Mouse (Mus musculus): ENCODE data around the gene Sf1. TPM values are rescaled to one million over a fixed set of nuclear protein-coding genes. Genes with fewer than 3 reads are reported as not detected.

Gene Sf1
- total RNA-seq, 2 experiments from 2014 or later = 102 to 105 TPM

DNA sequence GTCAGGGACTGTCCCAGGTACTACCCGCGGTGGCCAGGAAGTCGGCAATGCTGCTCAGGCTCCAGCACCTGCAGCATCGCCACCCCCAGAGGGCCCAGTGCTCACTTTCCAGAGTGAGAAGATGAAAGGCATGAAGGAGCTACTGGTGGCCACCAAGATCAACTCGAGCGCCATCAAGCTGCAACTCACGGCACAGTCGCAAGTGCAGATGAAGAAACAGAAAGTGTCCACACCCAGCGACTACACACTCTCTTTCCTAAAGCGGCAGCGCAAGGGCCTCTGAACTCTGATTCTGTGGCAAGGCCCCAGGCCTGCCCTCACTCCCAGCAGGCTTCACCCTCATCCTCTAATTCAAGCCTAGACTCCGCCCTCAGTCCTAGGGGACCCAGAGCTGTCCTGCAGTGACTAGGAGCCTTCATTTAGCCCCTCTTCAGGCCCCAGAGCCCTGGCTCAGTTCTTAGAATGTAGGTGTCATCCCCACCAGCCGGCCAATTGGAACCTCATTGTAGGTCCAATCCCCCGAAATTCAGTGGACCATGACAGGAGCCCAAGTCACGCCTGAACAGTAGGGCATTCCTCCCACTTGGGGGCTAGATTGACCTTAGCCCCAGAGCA, 23.5 kb upstream of the Sf1 start:
- DNase-seq = peak; percentile 55 to 61
- intact Hi-C loops (cut with DNase I) = loop anchor here (10.0 kb wide), 2 partner anchors 275 to 845 kb away; partner anchors contain the start of genes Cfl1, Tm7sf2 and Znhit2

DNA sequence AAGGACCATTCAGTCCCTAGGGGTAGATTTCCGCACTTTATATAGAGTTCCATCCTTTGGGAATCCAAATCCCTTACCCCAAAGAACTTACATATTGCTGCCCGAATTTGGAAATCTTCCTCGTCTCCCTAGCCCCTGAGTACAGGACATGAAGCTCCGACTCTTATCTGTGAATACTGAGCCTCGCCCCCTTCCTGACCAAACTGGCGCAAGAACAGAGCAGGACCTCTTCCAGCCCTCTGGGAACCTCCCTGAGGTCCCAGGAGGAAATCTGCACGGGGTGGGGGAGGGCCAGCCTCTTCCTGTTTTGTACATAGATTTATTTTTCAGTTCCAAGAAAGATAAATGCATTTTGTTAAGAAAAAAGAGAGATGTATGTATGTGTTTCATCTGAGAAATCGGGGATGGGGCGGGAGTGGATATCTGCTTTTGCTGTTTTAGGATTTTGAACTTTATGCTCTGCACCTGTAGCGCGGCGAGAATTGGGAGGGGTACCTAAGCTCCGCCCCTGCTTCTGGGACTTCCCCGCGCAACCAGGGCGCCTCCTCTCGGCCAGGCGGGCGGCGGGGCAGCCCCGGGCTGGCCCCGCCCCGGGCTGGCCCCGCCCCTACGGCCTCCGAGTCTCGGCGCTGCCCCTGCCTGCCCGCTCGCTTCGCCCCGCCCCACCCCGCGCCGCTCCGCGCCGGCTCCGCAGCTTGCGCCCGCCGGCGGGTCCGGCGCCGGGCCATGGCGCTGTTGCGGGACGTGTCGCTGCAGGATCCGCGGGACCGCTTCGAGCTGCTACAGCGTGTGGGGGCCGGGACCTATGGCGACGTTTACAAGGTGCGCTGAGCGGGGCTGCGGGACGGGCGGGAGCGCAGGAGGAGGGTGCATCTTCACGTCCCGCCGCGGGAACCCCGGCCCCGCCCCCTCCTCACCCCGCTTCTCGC, 22.7 kb upstream of the Sf1 start, which contains the start of gene Map4k2:
Gene Map4k2 (plus strand): TSS at position 612 of the 929 bp plus-strand sequence.
- peak; percentile 92 to 95 for DNase-seq
- intact Hi-C loops (cut with DNase I) = loop anchor here (10.0 kb wide), 1 partner anchor 846 kb away; the partner anchor contains the start of gene Cfl1

DNA sequence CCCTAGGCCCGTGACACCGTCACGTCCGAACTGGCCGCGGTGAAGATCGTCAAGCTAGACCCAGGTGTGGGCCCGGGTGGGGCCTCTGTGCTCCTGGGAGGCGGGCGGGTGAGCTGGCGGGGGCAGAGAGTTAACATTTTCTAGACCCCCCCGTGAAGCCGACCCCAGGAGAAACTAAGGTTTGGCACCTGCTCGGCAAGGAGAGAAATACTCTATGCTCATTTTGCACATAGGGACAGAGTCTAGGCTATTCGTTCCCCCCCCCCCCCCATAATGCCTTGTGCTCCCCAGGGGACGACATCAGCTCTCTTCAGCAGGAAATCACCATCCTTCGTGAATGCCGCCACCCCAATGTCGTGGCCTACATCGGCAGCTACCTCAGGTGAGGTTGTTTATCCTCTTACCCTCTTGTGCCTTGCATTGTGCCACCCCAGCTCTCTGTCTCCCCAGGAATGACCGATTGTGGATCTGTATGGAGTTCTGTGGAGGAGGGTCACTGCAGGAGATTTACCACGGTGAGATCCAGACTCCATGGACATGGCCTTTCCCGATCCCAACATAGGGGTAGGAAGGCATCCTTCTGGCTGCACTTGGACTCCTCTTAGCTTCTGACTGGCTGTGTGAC, 21.9 kb upstream of the Sf1 start:
- no peak for DNase-seq
- intact Hi-C loops (cut with DNase I) = loop anchor here (10.0 kb wide), 1 partner anchor 847 kb away; the partner anchor contains the start of gene Cfl1

DNA sequence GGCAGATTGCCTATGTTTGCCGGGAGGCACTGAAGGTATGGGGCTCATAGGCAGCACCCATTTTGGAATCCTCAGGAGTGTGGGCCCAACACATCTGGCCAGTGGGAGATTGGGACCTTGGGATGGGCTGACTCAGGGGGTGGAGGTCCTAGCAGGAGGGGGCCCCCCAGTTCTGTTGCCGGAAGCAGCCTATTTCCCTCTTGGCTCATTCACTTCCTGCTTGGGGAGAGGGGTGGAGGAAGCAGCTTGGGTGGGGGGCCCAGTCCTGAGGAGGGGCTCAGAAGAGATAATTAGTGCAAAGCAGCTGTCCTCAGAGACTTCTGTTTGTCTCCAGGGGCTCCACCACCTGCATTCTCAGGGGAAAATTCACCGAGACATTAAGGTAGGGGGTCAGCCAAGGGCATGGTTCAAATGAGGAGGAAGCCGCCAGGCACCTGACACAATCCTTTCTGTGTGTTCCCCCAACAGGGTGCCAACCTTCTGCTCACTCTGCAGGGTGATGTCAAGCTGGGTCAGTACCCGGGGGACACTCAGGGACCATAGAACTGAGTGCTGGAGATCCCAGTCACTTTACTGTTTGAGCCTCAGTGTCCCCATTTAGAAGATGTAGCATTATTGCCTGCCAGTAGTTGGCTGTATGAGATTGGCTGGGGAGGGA, 21.1 kb upstream of the Sf1 start:
- intact Hi-C loops (cut with DNase I) = loop anchor here (10.0 kb wide), 1 partner anchor 848 kb away; the partner anchor contains the start of gene Cfl1
- DNase-seq = no peak

DNA sequence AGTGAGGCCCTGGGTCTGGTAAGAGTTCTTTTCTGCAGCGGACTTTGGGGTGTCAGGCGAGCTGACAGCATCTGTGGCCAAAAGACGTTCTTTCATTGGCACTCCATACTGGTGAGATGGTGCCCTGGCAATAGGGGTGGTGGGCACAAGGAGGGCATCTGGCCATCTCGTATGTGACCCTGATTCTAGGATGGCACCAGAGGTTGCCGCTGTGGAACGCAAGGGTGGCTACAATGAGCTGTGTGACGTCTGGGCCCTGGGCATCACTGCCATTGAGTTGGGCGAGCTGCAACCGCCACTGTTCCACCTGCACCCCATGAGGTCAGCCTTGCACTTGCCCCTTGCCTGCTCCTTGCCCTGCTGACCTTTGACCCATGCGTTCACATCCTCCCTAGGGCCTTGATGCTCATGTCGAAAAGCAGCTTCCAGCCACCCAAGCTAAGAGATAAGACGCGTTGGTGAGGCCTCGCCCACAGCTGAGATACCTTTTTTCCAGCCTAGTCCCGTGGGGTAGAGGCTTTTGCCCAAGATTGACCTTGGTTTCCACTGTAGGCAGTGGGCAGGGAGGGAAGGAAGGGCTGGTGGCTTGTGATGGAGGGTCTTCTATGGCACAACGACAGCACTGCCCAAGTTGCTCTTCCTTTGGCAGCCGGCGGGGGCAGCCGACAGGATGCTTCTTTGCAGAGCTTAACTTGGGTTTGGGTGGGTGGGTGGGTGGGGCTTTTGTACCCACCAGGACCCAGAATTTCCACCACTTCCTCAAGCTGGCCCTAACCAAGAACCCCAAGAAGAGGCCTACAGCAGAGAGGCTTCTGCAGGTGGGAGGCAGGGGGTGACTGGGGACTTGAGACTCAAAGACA, 20.2 kb upstream of the Sf1 start:
- no peak for DNase-seq
- intact Hi-C loops (cut with DNase I) = loop anchor here (10.0 kb wide), 1 partner anchor 848 kb away; the partner anchor contains the start of gene Cfl1

DNA sequence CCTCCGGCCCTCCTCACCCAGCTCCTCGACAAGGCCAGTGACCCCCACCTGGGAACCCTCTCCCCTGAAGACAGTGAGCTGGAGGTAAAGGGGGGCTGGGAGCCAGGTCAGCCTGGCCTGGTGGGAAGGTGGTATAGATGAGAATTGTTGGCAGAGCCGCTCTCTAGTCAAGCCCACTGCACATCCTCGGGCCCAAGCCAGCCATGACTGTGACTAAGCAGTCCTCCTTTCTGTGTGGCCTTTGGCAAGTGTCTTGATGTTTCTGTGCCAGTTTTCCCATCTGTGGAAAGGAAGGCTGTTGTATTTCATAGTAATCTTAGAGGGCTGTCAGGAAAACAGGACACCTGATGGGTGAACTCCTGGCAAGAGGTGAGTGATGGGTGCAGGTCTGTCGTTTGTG, 19.5 kb upstream of the Sf1 start:
- DNase-seq = no peak
- intact Hi-C loops (cut with DNase I) = loop anchor here (2.0 to 10.0 kb wide), 2 partner anchors 15 to 849 kb away; partner anchors contain the start of gene Cfl1

DNA sequence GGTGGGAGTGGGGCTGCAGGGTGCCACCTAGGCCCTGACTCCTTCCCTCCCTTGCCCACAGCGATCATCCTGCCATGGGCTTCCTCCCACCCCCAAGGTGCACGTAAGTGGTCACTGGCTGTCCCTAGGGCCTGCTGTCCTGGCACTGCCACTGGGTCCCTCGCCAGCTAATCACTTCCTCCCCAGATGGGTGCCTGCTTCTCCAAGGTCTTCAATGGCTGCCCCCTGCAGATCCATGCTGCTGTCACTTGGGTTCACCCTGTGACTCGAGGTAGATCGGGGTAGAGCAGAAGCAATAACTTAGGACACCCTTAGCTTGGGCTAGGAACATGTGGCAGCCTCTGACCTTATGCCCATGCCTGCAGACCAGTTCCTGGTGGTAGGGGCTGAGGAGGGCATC, 17.5 kb upstream of the Sf1 start:
- intact Hi-C loops (cut with DNase I) = loop anchor here (10.0 kb wide), 1 partner anchor 851 kb away; the partner anchor contains the start of gene Cfl1
- DNase-seq = no peak

DNA sequence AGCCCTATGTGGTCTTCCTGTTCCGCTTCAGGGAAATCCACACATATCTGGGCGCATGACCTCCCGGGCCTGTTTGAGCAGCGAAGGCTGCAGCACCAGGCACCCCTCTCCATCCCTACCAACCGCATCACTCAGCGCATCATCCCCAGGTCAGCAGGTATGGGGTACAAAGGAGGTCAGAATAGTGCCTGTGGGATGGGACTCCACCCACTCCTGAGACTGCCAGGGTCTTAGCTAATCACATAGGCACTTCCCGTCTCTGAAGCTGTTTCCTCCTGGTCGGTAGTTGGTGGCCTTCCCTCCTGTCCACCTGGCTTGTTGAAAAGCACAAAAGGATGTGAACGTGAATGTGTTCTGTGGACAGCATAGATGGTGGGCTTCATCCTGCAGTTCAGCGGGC, 16.8 kb upstream of the Sf1 start:
- no peak for DNase-seq
- intact Hi-C loops (cut with DNase I) = loop anchor here (10.0 kb wide), 1 partner anchor 852 kb away; the partner anchor contains the start of gene Cfl1

DNA sequence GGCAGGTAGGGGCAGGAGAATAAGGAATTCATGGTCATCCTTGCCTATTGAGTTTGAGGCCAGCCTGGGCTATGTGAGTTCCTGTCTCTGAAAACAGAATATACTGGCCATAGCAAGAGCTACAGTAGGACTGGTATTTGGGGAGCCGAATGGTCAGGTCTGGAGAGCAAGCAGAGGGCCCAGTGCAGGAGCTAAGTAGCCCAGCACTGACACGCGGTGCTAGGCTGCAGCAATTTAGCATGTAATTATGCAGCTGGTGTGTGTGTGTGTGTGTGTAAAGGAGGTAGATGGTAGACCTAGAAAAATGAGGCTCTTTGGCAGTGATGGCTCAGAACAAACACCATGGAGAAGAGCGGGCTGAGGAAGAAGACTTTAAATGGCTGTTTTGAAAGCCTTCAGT, 15.9 kb upstream of the Sf1 start:
- no peak for DNase-seq
- intact Hi-C loops (cut with DNase I) = loop anchor here (10.0 kb wide), 1 partner anchor 853 kb away; the partner anchor contains the start of gene Cfl1

DNA sequence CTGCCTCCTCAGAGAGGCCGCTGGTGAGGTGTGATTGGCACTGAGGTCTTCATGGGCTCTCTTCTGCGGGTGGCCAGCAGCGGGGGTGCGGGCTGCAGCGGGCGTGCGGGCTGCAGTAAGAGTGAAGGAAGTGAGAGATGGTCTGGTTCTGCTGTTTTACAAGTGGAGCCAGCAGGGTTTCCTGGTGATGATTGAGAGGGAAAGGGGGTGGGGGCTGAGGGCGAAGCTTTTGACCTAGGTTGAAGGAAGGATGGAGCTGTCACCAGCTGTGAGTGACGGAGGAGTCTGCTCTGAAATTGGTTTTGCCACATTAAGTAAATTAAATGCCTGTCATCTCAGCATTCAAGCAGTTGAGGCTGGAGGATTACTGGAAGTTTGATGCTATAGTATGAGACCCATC, 14.8 kb upstream of the Sf1 start:
- intact Hi-C loops (cut with DNase I) = loop anchor here (10.0 kb wide), 1 partner anchor 854 kb away; the partner anchor contains the start of gene Cfl1
- DNase-seq = no peak

DNA sequence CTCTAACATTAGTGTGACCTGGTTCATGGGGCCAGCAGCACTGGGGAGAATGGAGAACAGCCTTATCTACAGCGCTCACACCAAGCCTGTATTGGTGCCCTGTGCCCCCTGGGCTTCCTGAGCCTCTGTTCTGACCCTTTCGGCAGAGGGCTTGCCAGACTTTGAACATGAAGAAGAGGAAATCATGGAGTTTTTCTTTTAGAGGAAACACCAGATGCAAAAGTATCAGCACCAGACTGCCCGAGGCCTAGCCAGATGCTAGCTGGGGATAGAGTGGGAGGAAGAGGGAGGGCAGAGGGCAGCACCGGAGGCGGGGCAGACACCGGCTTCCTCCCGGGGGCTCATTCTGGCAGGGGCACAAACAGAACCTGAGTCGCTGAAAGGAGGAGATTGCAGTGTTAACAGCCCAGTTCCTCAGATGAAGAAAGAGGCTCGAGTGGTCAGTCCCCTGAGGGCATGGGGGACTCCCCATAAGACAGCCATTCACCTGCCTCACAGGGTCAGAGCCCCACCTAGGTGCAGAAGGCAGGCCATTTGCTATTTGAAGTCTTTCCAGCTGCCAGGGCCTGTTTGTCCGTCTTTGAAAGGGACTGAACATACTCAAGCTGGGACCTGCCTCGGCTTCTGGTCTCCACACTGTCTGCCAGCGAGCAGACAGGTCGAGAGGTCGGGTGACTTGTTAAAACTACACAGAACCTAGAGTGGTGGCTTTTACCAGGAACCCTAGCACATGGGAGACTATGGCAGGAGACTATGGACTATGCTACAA, 14.1 kb upstream of the Sf1 start:
- no peak for DNase-seq
- intact Hi-C loops (cut with DNase I) = loop anchor here (10.0 kb wide), 1 partner anchor 855 kb away; the partner anchor contains the start of gene Cfl1

DNA sequence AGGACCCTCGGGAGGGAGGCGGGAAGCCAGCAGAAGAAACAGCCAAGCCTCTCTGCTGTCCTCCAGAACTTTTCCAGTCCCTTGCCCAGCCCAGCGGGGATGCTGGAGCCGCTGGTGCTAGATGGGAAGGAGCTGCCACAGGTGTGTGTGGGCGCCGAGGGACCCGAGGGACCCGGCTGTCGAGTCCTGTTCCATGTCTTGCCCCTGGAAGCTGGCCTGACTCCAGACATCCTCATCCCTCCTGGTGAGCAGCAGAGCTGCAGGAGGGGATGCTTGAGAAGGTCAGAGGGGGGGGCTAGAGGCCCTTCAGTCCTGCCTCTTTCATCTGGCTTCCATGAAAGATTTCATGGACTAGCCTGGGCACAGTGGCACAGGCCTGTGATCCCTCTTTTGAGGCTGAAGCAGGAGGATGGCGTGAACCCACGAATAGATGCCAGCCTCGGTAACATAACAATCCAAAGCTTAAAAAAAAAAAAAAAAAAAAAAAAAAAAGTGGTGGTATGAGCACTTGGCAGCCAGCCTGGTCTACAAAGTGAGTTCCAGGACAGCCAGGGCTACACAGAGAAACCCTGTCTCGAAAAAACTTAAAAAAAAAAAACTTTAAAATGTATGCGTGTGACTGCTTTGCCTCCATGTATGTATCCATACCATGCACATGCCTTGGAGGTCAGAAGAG, 11.9 kb upstream of the Sf1 start:
- DNase-seq = no peak
- intact Hi-C loops (cut with DNase I) = no loop called here

DNA sequence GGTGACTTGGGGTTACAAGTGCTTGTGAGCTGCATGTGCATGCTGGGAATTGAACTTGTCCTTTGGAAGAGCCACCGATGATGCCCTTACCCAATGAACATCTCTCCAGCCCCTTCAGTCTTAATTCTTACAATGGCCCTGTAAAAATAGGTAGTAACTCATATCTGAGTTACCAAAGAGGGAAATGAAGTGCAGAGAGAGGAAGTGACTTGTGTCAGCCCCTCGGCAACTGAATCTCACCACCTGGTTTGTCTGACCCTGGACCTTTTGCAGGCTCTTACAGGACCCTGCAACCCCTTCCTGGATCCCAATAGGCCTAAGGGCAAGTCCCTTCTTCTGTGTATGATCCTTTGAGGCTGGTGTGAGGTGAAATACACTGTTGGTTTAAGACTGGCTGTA, 11.4 kb upstream of the Sf1 start:
- intact Hi-C loops (cut with DNase I) = no loop called here
- DNase-seq = no peak

DNA sequence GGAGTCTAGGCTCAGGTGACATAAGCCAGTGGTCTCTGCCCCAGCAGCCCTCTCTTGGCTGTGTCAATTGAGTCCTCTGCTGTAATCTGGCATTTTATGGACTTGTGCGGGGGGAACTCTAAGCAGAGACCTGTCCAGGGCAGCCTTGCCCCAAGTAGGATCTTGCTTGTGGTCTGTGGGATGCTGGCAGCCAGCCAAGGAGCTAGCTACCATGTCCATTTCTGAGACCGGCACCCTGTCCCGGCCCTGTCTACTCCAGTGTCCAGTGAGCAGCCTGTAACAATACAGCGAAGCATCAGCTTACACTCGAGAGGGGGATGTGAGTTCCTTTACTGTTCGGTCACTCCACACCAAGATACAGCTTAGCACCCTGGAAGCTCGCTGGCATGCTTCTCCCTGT, 9.5 kb upstream of the Sf1 start:
- intact Hi-C loops (cut with DNase I) = no loop called here
- DNase-seq = no peak

DNA sequence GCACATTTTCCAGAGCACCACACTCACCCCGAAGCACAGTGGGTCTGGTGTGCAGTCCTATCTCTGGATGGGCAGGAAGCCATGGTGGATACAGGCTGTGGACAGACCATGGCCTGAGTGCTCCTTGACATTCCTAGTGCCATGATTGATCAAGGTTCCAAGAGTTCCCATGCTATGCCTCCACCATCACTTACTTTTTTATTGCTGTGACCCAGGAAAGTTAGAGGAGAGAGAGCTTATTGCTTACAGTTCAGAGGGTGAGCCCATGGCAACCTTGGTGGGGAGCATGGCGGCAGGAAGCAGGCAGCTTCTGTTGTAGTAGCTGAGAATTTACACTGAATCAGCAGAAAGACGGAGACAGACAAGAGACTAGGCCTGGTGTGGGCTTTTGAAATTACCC, 2.2 kb upstream of the Sf1 start:
- no peak for DNase-seq
- intact Hi-C loops (cut with DNase I) = no loop called here

DNA sequence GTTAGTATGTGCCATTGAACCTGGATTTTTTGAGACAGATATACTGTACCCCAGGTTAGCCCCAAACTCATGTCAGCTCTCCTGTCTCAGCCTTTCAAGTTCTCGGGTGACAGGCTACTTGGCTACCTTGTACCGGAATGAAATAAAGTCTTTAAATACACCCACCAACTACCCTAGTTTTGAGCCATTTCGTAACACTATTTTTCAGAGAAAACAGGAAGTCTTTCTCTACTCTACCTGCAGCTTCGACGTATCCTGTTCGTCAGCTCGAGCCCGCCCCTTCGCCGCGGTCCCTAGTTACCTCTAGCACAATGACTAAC, 439 bp upstream of the Sf1 start:
- DNase-seq = no peak
- intact Hi-C loops (cut with DNase I) = no loop called here

DNA sequence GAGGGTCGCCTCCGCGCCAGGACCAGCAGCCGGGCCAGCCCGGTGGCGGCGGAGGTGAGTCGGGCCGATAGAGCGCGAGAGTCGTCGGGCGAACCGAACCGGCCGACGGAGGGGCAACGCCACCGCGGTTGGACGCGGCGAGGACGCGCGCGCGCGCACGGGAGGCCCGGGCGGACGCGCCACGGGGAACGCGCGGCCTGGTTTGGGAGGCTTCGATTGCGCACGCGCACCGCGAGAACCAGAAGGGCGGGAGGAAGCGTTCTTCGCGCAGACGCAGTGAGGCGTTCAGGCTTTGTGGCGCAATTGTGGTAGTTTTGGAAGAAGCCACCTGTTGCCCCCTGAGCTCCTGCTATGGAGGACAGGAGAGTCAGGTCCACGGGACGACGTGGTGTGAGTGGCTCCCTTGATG, 831 bp downstream of the Sf1 start:
- intact Hi-C loops (cut with DNase I) = no loop called here
- peak; percentile 94 to 95 for DNase-seq

DNA sequence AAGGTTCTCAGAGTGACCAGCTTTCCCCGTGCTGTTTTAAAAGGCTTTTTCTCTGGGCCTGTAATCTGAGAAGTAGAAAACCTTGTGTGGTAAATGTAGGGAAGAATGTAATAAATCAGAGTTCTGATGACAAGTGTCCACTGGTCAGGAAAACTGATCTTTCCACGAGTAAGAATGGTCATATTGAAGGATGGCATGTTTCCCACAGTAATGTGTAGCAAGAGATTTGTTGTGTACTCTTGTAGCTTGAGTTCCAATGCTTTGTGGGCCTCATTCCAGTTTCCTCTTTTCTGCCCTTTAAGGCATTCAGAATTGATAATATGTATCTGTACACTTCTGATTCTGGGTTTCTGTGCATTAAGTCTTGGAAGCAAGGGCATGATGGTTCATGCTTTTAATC, 1.4 kb downstream of the Sf1 start:
- DNase-seq = no peak
- intact Hi-C loops (cut with DNase I) = no loop called here
